In genomic region chr7:66309950-66310669, GRCm38 (mm10) we compare ENCODE assay signal across 8 mouse cellular contexts. TPM values are rescaled to one million over a fixed set of nuclear protein-coding genes. Genes with fewer than 3 reads are reported as not detected.
DNase-seq lines count a peak whose midpoint lies in the region; ATAC-seq and TF ChIP-seq lines count a peak whose summit lies in the region.

No protein-coding gene starts in this region.

- ATAC-seq in forebrain, embryonic 13.5 days: 0 out of 2 replicates have a peak, but pooled peaks have one; percentile 30
- ATAC-seq in hindbrain, embryonic 14.5 days (ENCODE audit: low FRiP score): no peak
- ATAC-seq in neural tube, embryonic 11.5 days (ENCODE audit: insufficient read depth, low FRiP score, low TSS enrichment): no peak
- ATAC-seq in inflammation-experienced regulatory T-cells, adult 6 months: no peak

- no peaks in the 10 kb centered on the region for H3K9me3 ChIP-seq in forebrain, embryonic 13.5 days (replicated peaks)
- H3K9me3 ChIP-seq in hindbrain, embryonic 14.5 days (ENCODE audit: control insufficient read depth, low read length): no peaks in the 10 kb centered on the region
- H3K9me3 ChIP-seq in neural tube, embryonic 11.5 days (ENCODE audit: control insufficient read depth, low read length): no peaks in the 10 kb centered on the region

- TF ChIP-seq POLR2A in brain, embryonic 14.5 days (IDR thresholded peaks at IDR 0.05; ENCODE audit: borderline replicate concordance, extremely low read depth, insufficient read depth, insufficient read length, poor library complexity, severe bottlenecking): no peak

- H3K36me3 ChIP-seq in forebrain, embryonic 13.5 days (ENCODE audit: poor library complexity, severe bottlenecking): no peaks in the 10 kb centered on the region
- H3K36me3 ChIP-seq in hindbrain, embryonic 14.5 days (replicated peaks; ENCODE audit: control insufficient read depth, insufficient read depth): no peaks in the 10 kb centered on the region
- no peaks in the 10 kb centered on the region for H3K36me3 ChIP-seq in neural tube, embryonic 11.5 days (ENCODE audit: control insufficient read depth, insufficient read depth, low read length)

- H3K9ac ChIP-seq in forebrain, embryonic 13.5 days: no peak overlapping the region
- H3K9ac ChIP-seq in hindbrain, embryonic 14.5 days: no peak overlapping the region
- H3K9ac ChIP-seq in neural tube, embryonic 11.5 days (ENCODE audit: low read length): no peak overlapping the region

- no peak overlapping the region for H3K27ac ChIP-seq in forebrain, embryonic 13.5 days
- H3K27ac ChIP-seq in hindbrain, embryonic 14.5 days: no peak overlapping the region
- H3K27ac ChIP-seq in neural tube, embryonic 11.5 days (ENCODE audit: low read depth, low read length): no peak overlapping the region

- H3K4me2 ChIP-seq in forebrain, embryonic 13.5 days: no peak overlapping the region
- H3K4me2 ChIP-seq in hindbrain, embryonic 14.5 days (replicated peaks): no peak overlapping the region
- no peak overlapping the region for H3K4me2 ChIP-seq in neural tube, embryonic 11.5 days (ENCODE audit: low read depth)

- 41% methylated on average over 7 of the region's 7 CpGs for WGBS in forebrain, embryonic 13.5 days
- 45% methylated on average over 7 of the region's 7 CpGs for WGBS in hindbrain, embryonic 14.5 days
- 49% methylated on average over 7 of the region's 7 CpGs for WGBS in neural tube, embryonic 11.5 days

- TF ChIP-seq CTCF in brain, embryonic 14.5 days (IDR thresholded peaks at IDR 0.05; ENCODE audit: borderline replicate concordance, extremely low read depth, insufficient read depth, insufficient read length): peak; percentile 98

- intact Hi-C loops in left cerebral cortex, postnatal 4 days (cut with DNase I): loop anchor here (2.0 to 5.0 kb wide), 2 partner anchors 77 to 351 kb away; partner anchors contain the start of gene Lrrk1

- no peaks in the 10 kb centered on the region for H3K4me1 ChIP-seq in forebrain, embryonic 13.5 days
- H3K4me1 ChIP-seq in hindbrain, embryonic 14.5 days (replicated peaks; ENCODE audit: control insufficient read depth, insufficient read depth, low read length): no peaks in the 10 kb centered on the region
- no peaks in the 10 kb centered on the region for H3K4me1 ChIP-seq in neural tube, embryonic 11.5 days (ENCODE audit: control insufficient read depth, insufficient read depth, low read length)

- DNase-seq in 3134 (ENCODE audit: extremely low read depth, insufficient read length, low spot score): peak; percentile 47
- DNase-seq in CD4-positive helper T cell, adult 2 months (ENCODE audit: low read depth, low spot score): peak; percentile 27
- peak; percentile 90 for DNase-seq in brain, embryonic 14.5 days (ENCODE audit: low read depth)
- peak; percentile 91 for DNase-seq in hindbrain, embryonic 14.5 days (ENCODE audit: low spot score)
- peak; percentile 57 for DNase-seq in left cerebral cortex, postnatal 4 days
- peak; percentile 81 for DNase-seq in neural tube, embryonic 11.5 days (ENCODE audit: low spot score)

- H3K4me3 ChIP-seq in forebrain, embryonic 13.5 days: no peak overlapping the region
- no peak overlapping the region for H3K4me3 ChIP-seq in hindbrain, embryonic 14.5 days (replicated peaks; ENCODE audit: low read length)
- H3K4me3 ChIP-seq in neural tube, embryonic 11.5 days (ENCODE audit: low read depth, low read length): no peak overlapping the region

- no peaks in the 10 kb centered on the region for H3K27me3 ChIP-seq in forebrain, embryonic 13.5 days
- H3K27me3 ChIP-seq in hindbrain, embryonic 14.5 days (ENCODE audit: control insufficient read depth, insufficient read depth, low read length): no peaks in the 10 kb centered on the region
- H3K27me3 ChIP-seq in neural tube, embryonic 11.5 days (ENCODE audit: control insufficient read depth, insufficient read depth, low read length): no peaks in the 10 kb centered on the region

RNA-seq across cellular contexts. Expression of gene Gm10974, which starts 55.6 kb away (rescaled TPM):
- not detected in 2 replicates for polyA plus RNA-seq in brain, embryonic 14.5 days (2012; rRNA removed)
- not detected in 2 replicates for polyA plus RNA-seq in forebrain, embryonic 13.5 days (2015; fragmentation: Nextera tagmentation; extraction: Ambion mirVana)
- polyA plus RNA-seq in hindbrain, embryonic 14.5 days (2014; fragmentation: Nextera tagmentation; extraction: Ambion mirVana): not detected in 2 replicates
- not detected for total RNA-seq in left cerebral cortex, postnatal 4 days (2021)
- not detected in 2 replicates for polyA plus RNA-seq in neural tube, embryonic 11.5 days (2014; fragmentation: Nextera tagmentation; extraction: Ambion mirVana)
- polyA plus RNA-seq in inflammation-experienced regulatory T-cells, adult 6 months (2017; shearing (Covaris generic)): not detected

Comparison
In these comparisons a context has a peak if more than half of its experiments do, and no peak if none do; other contexts are left out.
1. DNase-seq: peak in every context shown above with its lines; median percentile 91 in hindbrain, embryonic 14.5 days; 90 in brain, embryonic 14.5 days; 81 in neural tube, embryonic 11.5 days; 57 in left cerebral cortex, postnatal 4 days; 47 in 3134; 27 in CD4-positive helper T cell, adult 2 months.